Mouse (Mus musculus): ENCODE data around the gene Hpse2. TPM values are rescaled to one million over a fixed set of nuclear protein-coding genes. Genes with fewer than 3 reads are reported as not detected.

The Hpse2 gene
- total RNA-seq, 4 experiments from 2014 or later, result 0.06 to 0.57 TPM; not detected in 2

DNA sequence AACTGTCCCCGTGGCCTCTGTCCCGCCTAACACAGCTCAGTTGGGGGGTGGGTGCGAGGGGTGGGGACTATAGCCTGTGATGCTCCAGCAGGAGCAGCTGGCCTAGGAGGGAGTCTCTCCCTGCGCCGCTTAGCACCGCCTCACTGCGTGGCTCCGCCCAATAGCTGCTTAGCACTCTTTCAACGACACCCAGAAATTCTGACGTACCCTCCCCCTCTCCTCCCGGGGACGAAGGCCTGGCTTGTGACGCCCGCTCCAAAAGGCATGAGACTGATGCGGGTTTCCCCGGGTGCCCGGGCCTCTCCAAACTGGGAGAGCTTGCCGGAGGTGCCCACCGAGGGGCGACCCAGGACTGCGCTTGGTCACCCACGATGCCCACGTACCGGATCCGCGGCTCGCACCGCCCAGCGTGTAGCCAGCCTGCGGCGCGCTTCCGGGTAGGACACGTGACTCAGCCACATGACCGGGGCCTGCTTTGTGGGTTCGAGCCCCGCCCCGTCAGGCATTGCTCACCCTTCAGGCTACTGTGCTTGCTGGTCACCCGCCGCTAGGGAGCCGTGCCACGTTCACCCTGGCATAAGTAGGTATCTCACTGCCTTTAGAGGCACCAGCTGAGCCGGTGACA, 608.5 kb downstream of the Hpse2 start, which contains the start of gene Hps1:
Gene Hps1, minus strand, starts transcription at position 448 of the 625 bp plus-strand sequence.
- peak; percentile 86 for DNase-seq (ENCODE audit: low spot score)

DNA sequence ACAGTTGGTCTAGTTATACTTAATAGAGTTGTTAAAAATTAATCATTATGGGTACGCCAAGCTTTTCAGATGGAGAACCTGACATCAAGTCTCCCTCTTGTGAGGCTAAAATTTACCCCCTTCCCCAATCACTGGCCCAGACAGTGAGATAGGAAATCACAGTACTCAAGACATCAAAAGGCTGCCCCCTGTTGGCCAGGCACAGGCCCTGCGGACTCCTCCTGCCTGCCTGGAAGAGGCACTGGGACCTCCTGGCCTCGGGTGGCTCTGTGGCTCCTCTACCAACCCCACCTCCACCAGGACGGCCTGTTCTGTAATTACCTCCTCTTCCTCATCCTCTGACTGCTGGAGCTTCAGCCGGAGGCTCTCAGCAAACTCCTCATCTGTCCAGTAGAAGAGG, 610.4 kb downstream of the Hpse2 start:
- no peak for DNase-seq (ENCODE audit: low spot score)

DNA sequence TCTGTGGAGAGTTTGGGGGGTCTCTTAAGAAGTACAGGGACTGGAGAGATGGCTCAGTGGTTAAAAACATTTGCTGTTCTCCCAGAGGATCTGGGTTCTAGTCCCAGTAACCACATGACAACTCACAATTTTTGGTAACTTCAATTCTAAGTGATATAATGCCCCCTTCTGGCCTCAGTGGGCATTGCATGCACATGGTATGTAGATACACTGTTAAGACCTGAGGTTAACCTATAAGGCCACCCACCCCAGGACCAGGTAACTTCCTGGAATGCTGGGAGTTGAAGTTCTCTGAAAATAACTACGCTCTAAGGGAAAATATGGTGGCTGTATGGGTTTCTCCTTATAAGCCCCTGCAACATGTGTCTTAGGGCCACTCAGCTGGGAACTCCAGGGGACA, 611.3 kb downstream of the Hpse2 start:
- no peak for DNase-seq (ENCODE audit: low spot score)

DNA sequence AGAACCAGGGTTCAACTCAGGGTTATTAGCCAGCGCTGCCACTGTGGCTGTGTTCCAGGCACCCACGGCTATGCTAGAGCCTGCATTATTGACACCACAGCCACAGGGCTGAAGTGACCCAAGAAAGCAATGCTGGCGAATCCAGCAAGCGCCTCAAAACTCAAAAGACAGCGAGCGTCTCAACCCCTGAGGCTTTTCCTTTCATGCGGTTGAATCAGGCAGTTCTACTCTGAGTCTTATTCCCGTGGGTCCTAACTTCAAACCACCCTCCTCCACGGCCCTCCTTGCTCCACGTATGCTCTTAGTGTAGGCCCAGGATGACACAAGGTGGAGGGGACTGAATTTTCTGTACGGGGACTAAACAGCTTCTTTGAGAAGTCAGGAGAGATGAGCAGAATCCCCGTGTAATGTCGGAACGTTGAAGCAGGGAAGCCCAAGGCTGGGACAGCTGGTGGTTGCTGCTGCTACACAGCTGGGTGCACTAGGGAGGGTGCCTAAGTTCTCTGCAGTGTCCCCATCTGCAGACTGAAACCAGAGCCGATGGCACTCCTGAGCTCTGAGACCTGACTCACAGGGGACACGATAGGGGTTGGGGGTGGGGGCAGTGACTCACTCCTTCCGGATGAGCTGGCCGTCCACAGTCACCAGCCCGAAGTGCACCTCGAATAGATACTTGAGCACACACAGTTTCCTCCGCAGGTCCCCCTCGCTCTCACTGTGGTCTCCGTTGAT, 617.8 kb downstream of the Hpse2 start:
- no peak for DNase-seq (ENCODE audit: low spot score)

DNA sequence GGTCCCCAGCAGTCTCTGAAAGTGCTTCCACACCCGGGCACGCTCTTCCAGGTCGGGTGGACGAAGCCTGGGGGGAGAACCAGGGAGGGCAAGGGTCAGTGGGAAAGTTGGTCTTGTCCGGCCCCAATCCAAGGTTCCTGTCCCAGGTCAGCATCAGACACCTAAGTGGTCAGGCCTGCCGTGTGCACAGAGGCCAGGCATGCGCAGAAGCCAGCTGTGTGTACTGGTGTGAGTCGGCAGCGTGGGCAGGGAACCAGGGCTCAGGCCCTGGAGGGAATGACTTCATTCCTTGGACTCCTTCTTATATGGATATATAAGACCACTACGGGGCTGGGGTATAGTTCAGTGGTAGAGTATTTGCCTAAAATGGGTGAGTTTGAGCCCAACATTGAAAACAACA, 618.5 kb downstream of the Hpse2 start:
- DNase-seq (ENCODE audit: low spot score), result no peak

DNA sequence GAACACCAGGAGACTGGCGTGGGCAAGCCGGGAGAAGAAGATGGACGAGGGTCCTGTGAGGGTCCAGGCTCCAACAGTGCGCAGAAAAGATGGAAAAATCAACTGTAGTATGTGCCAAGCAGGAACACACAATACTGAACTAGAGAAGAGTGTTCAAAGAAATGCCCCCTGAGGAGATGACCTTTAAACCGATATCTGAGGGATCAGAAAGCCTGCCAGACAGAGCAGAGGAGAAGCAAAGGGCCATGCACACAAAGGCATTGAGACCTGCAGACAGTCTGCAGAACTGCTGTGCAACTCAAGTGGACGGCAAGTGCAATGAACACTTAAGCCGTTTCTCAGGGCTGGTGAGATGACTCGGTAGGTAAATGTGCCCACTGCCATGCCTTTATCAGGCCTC, 620.8 kb downstream of the Hpse2 start:
- no peak for DNase-seq (ENCODE audit: low spot score)

DNA sequence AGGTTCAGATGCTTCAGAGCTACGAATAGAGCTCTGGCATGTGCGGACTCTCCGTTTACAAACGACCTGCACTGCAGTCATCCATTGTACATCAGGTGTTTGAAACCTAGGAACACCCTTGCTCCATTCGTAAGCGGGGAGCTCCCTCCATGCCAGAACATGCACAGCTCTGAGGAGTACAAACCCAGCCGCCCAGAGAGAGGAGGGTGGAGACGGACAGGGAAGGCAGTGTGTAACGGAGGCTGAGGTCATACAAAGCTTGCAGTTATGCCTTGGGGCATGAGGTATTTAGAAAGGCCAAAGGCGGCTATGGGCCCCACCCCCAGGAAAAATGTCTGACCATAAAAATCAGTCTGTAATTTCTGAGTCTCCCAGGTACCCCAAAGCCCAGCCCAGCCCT, 623.8 kb downstream of the Hpse2 start:
- DNase-seq (ENCODE audit: low spot score), result no peak

DNA sequence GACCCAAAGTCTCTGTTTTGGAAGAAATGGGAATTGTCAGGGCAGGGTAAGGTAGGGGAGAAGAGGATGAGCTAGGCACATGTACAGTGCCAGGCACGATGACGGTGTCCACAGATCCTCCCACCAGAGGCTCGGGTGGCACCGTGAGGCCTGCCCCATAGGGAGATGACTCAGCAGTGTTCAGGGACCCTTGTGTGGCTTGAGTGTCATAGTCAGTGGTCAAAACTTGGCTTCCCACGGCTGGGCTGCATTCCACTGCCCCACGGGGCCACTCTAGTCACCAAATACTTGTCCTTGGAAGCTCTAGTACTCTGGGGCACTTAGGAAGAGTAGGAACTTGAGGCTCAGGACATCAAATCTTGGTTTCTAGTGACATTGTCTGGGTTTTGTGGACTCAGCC, 631.5 kb downstream of the Hpse2 start:
- no peak for DNase-seq (ENCODE audit: low spot score)

DNA sequence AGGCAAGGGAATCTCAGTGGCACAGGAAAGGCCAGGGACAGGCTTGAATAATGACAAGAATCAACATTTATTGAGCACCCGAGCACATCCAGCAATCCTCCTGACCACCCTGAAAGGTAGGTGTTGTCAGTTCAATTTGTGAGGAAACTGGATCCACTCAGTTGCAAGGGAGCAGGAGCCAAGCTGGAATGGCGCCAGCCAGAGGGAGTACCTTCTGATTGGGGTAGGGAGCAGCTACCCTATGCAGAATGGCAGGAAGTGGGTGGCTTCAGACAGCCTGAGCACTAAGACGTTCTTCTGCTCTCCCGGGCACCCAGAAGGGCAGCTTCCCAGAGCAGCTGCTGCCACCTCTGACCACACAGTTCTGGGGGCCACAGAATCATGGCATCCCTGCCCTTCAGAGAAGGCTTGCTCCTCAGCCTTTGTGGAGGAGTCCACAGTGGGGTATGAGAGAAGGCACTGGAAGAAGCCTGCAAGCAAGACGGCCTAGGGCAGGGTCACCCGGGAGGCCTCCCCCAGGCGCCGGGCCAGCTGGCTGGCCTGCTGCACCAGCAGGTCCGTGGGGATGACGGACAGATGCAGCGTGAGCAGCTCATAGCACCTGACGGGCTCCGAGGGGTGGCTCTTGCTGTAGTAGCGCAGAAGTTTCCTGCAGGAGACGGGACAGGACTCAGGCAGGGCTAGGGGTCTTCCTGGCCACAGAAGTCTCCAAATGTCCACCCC, 632.8 kb downstream of the Hpse2 start:
- no peak for DNase-seq (ENCODE audit: low spot score)

DNA sequence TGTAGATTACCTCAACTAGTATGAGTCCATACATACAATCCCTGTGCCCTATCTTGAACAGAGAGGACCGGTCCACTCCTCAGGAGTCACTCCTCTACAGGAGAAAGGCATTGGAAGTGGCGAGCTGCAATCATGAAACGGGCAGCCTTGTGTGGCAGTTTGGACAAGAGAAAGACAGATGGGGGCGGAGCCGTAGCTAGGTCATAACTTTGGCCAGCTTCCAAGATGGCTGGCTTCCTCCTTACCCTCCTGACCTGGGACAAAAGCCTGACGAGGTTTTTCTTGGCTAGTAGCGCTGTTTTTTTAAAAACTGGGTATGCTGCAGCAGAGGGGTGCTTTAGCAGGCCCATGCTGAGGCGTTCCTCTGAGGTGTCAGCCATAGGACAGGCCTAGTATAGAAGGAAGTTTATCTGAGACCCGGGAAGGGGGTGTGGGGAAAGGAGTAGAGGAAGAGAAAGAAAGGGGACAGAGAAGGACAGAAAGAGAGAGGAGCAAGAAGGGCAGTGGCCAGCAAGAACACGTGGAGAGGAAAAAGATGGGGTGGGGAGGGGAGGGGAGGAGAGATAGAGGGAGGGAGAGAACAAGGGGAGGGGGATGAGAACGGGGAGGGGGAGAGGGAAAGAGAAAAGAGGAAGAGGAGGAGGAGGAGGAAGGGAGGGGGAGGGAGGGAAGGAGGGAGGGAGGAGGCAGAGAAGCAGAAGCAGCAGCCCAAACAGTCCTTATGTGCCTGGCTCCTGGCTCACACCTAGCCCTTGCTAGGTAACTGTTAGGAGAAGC, 634.8 kb downstream of the Hpse2 start:
- DNase-seq (ENCODE audit: low spot score), result peak; percentile 88

DNA sequence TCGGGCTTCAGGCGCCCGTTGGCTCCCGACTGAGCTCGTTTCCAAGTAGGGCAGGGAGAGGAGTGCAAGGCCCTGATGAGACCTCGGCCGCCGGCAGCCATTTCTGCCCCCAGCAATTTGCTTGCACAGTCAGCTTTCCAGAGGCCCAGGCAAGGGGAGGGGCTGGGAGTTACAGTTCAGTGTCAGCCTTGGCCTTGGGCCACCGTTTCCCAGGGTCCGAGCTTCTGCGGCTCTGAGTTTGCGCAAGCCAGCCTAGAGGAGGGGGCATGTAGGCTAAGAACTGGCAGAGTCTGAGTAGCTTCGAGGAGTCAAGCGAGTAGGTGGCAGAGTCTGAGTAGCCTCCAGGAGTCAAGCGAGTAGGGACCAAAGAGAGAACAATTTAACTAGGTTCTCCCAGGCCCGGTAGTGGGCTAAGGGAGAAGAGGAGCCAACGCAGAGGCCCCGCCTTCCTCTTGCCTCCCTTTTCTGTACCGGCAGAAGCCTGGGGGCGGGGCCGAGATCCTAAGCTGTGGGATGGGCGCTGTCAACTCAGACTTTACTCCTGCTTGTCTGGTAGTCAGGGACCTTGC, 635.7 kb downstream of the Hpse2 start, which contains the start of gene Pyroxd2:
Gene Pyroxd2, minus strand, starts transcription at position 413 of the 569 bp plus-strand sequence.
- DNase-seq (ENCODE audit: low spot score), result peak; percentile 83

DNA sequence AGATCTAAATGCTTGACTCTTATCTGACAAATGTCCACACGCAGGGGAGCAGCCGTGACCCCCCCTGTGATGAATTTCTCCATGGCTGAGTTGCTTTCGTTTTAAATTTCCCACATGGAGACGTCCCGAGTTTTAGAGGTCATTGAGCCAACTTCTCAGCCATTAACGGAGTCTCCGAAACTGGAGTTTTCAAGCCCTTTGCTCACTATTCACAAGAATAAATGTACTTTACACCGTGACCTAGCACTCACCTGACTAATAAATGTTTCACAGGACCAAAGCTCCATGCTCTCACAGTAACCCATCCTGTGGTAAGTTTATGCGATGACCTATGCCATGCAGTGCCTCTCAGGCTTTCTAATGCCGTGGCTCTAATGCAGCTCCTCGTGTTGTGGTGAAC, 638.0 kb downstream of the Hpse2 start:
- no peak for DNase-seq (ENCODE audit: low spot score)

DNA sequence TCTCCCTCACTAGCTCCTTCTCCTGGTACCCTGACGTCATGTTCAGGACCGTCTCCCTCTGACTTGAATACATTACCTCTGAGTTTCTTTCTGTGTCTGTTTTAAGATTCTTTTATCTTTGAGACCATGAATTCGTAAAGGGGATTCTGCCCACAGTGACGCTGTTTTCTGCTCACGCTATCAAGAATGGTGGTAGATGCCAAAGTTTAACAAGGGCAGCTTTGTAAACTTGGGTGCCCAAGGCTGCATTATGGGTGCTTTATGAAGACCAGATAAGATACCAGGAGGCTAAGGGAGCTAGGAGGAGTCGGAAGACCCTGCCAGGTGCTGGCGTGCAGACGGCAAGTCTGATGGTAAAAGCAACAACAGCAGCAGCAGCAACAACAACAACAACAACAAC, 641.5 kb downstream of the Hpse2 start:
- no peak for DNase-seq (ENCODE audit: low spot score)

DNA sequence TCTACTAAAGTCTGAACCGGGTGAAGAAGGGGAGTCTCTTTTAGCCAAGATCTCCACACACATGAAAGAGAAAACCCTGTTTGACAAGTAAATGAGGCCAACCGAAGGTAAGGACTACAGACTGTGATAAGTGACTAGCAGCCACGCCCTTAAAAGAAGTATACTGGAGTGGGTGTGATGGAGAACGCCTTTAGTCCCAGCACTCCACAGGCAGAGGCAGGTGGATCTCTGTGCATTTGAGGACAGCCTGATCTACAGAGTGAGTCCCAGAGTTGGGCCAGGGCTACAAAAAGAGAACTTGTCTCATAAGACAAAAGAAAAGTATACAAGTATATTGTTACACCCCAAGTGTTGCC, 642.3 kb downstream of the Hpse2 start:
- no peak for DNase-seq (ENCODE audit: low spot score)

DNA sequence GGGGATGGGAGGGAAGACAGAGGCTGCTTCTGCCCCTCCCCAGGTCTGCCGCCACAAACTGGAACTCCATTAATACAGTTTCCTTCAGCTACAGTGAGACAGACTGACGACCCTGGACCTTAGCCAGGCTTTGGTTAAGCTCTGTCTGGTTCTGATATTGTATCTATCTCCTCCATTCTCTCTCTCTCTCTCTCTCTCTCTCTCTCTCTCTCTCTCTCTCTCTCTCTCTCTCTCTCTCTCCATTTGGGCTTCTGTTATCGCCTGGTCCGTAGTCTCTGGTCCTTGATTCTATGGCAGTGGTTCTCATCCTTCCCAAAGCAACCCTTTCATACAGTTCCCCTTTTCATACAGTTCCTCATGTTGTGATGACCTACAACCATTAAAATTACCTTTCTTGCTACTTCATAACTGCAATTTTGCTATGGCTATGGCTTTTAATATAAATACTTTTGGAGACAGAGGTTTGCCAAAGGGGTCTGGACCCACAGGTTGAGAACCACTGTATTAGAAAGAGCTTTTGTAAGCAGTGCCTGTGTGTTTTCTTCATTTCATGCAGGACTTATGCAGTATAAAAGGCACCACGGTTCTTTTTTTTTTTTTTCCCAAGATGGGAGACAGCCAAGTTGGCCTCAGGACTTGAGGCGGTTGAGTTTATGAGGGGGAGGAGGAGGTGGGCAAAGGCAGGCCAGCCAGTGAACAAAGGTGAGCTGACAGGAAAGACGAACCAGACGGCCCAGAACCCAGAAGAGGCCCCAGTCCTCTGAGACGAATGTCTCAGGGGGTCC, 642.9 kb downstream of the Hpse2 start:
- no peak for DNase-seq (ENCODE audit: low spot score)

DNA sequence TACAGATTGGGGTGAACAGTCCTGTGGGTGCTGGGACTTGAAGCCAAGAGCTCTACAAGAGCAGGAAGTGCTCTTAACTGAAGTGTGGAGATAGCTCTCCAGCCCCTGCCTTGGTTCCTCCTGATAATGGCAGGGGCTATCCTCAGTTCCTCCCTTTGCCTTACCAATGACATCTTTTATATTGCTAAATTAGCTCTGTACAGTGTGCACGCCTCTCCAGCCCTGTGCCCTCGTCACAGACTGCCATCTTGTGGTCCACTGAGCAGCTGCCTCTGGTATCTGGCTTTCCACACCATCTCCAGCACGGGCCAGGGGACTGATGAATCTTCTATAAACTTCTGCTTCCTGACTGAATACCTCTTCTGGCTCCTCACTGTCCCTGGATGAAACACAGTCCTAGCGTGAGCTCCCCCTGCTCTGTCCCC, 644.0 kb downstream of the Hpse2 start:
- peak; percentile 37 for DNase-seq (ENCODE audit: low spot score)

DNA sequence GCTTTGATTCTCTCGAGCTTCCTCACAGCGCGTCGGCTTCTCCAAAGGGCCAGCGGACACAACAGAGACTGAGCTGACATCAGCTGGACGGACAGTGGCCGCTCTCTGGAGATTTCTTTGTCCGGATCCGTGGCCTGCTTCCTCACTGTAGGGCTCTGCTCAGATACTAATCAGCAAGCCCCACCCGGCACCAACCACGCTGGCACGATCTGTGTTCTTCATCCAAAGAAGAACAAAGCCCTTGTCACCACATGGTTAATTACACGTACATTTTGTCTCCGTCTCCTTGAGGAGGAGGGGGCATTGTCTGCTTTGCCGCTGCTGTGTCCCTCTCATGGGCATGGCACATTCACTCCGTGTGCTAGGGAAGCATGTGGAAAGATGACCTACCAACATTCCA, 644.9 kb downstream of the Hpse2 start:
- DNase-seq (ENCODE audit: low spot score), result no peak

DNA sequence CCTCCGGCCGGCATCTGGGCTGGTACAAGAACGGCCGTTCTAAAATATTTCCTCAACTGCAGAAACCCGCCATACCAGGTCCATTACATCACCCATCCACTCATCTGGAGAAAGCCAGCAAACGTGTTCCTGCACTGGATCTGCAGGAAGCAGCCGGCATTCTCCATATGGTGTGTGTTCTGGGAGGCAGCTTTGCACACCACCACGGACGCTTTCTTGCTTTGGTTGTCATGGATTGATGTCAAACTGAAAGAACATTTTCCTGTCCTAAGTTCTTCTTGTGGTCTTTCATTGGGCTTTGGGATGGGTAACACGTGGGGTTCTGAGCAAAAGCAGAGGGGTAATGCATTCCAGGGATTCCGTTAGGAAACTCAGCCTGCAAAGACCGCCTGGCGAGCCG, 646.3 kb downstream of the Hpse2 start:
- no peak for DNase-seq (ENCODE audit: low spot score)

DNA sequence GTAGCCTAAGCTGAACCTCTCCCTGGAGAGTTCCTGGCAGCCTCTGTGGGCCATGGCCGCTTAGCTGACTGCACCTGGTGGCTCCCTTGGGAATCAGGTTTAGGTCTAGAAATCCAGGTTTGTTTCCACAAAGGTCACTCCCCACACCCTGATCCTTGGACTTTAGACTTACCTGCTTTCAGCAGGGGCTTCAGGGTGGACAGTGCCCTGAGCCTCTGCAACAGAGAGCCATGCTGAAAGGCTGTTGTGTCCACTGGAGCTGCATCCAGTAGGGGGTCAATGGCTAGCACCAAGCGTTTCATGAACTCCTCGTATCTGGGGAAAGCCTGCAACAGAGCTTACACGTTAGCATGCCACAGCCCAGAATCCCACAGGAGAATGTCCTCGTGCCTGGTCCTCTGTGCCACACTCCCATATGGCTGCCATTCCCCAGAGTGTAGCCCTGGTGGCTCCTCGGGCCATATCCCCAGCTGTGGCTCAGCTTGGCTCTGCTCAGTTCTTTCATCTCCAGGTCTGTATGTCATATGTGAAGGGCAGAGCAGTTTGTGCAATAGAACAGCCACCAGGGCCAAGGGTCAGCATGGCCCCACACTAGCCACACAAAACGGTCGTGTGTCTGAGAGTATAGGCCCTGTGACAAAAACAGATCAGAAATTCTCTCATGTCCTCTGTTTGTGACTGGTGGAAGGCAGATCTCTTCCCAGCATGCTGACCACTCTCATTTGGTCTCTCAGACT, 647.8 kb downstream of the Hpse2 start:
- DNase-seq (ENCODE audit: low spot score), result no peak

DNA sequence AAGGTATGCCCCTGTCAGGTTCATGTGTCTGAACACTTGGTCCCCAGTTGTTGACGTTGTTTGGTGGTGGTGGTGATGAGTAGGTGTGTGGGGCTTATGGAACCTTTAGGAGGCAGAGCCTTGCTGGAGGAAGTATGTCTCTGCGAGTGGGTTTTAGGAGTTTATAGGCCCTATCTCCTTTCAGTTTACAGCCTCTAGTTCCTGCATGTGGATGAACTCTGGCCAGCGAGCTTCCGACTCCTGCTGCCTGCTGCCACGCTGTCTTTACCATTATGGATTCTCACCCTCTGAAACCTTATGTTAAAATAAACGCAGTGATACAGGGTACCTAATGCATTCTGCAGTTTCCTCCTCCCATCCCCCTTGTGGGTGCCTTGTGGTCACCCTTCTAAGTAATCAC, 648.4 kb downstream of the Hpse2 start:
- DNase-seq (ENCODE audit: low spot score), result no peak
